Mouse (Mus musculus): ENCODE results near the gene Haao. TPM values are rescaled to one million over a fixed set of nuclear protein-coding genes. Genes with fewer than 3 reads are reported as not detected.

Gene Haao
- polyA plus RNA-seq, 1 experiment from 2014 or later, result 0.10 TPM

DNA sequence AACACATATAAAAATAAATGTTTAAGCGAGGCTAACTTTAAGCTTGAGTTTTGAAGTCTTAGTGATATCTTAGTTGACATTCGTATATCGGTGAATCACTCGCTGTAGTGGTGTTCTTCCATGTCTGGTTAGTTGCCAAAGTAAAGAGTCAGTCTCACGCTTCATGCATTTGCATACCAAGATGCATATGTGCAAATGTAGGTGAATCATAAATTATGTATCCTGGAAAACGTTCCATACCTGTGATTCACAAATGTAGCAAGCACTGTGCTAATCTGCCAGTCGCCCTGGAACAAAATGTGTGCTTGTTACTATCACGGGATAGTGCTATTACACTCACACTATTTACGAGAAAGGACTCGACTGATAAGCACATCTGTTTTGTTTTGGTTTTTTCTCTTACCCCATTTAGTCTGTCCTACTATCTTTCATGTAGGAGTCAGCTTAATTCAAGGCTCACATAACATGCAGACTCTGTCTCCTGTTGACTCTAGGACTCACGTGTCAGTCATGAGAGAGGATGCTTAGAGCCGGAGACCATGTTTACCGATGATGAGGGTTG lies 37.3 kb upstream of the Haao start:
- no peaks in the 10 kb centered on the region for H3K9me3 ChIP-seq
- ATAC-seq (ENCODE audit: low FRiP score, low read depth), result no peak
- H3K27ac ChIP-seq (replicated peaks), result no peak overlapping the region
- H3K4me1 ChIP-seq (replicated peaks), result peaks cover 10% of the 10 kb centered on the region; the same call in 1 of the 2 replicates
- no peaks in the 10 kb centered on the region for H3K27me3 ChIP-seq
- H3K4me2 ChIP-seq, result no peak overlapping the region
- H3K36me3 ChIP-seq, result no peaks in the 10 kb centered on the region
- H3K4me3 ChIP-seq, result no peak overlapping the region
- WGBS, result 92% methylated on average over 13 of the region's 13 CpGs
- H3K9ac ChIP-seq, result no peak overlapping the region

- Histone ChIP-seq H3K4me1 (replicated peaks) (no peaks in the 10 kb centered on the region), H3K36me3 (no peaks in the 10 kb centered on the region), H3K27me3 (no peaks in the 10 kb centered on the region), H3K4me2 (no peak overlapping the region), H3K27ac (replicated peaks) (no peak overlapping the region), H3K4me3 (no peak overlapping the region), H3K9me3 (no peaks in the 10 kb centered on the region), H3K9ac (no peak overlapping the region)
- ATAC-seq (ENCODE audit: low FRiP score, low read depth), result no peak
- WGBS, result 95% methylated on average over 2 of the region's 2 CpGs
These were observed 35.0 kb upstream of the Haao start for GRCm38 (mm10) chr17:83882788-83883187.

- 89% methylated on average over 3 of the region's 3 CpGs for WGBS
- Histone ChIP-seq H3K9ac (no peak overlapping the region), H3K9me3 (no peaks in the 10 kb centered on the region), H3K27ac (replicated peaks) (no peak overlapping the region), H3K4me3 (no peak overlapping the region), H3K4me2 (no peak overlapping the region), H3K36me3 (no peaks in the 10 kb centered on the region), H3K4me1 (replicated peaks) (no peaks in the 10 kb centered on the region), H3K27me3 (no peaks in the 10 kb centered on the region)
- ATAC-seq (ENCODE audit: low FRiP score, low read depth), result no peak
These were observed 33.3 kb upstream of the Haao start for GRCm38 (mm10) chr17:83881071-83881470.

DNA sequence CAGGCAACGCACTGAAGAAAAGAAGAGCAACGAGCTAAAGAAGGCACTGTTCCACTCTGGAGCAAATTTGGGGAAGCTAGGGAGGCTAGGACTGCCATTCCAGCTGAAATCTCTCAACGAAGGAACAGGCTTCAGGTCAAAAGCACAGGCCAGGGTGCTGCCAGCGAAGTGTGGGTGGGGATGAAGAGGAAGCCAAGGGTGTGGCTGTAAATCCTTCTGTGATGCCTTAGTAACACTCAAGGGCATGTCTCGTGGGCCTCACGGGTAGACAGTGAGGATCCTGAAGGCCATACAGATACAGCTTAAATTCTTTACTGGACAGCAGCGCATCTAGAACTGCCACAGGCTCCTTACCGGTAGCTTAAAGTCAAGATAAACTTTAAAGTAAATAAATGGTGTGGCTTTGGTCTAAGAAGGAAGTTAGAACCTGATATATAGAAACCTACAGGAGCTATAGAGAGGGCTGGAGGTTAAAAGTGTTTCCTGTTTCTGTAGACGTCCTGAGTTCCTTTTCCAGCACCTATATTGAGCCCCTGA lies 32.5 kb upstream of the Haao start:
- no peaks in the 10 kb centered on the region for H3K27me3 ChIP-seq
- no peak overlapping the region for H3K27ac ChIP-seq (replicated peaks)
- no peak overlapping the region for H3K4me2 ChIP-seq
- H3K9me3 ChIP-seq, result no peaks in the 10 kb centered on the region
- H3K9ac ChIP-seq, result no peak overlapping the region
- H3K4me1 ChIP-seq (replicated peaks), result no peaks in the 10 kb centered on the region
- H3K36me3 ChIP-seq, result no peaks in the 10 kb centered on the region
- 85% methylated on average over 9 of the region's 9 CpGs for WGBS
- H3K4me3 ChIP-seq, result no peak overlapping the region
- no peak for ATAC-seq (ENCODE audit: low FRiP score, low read depth)

GRCm38 (mm10) chr17:83879631-83880030 lies 31.9 kb upstream of the Haao start:
- Histone ChIP-seq H3K4me3 (no peak overlapping the region), H3K9ac (no peak overlapping the region), H3K27me3 (no peaks in the 10 kb centered on the region), H3K9me3 (no peaks in the 10 kb centered on the region), H3K27ac (replicated peaks) (no peak overlapping the region), H3K4me1 (replicated peaks) (no peaks in the 10 kb centered on the region), H3K36me3 (no peaks in the 10 kb centered on the region), H3K4me2 (no peak overlapping the region)
- 93% methylated on average over 6 of the region's 6 CpGs for WGBS
- ATAC-seq (ENCODE audit: low FRiP score, low read depth), result no peak

DNA sequence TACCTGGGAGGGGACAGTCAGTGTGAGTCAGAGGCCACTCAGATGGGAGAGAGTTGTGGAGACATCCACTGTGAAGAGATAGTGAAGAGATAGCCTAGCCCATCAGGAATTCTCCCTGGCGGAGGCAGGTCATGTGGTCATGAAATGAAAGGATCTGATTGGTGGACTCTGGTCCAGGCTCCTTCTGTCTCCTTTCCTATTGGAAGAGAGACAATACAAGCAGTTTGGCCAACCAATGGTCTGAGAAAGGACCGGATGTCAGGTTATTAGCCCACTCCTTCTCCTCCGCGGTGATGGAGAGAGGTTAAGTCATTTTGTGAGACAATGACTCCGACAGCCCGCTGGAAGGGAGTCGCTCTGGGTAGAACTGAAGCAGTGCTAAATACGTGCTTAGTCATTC lies 26.8 kb upstream of the Haao start:
- no peaks in the 10 kb centered on the region for H3K27me3 ChIP-seq
- H3K36me3 ChIP-seq, result no peaks in the 10 kb centered on the region
- H3K4me2 ChIP-seq, result no peak overlapping the region
- no peak overlapping the region for H3K27ac ChIP-seq (replicated peaks)
- H3K9me3 ChIP-seq, result no peaks in the 10 kb centered on the region
- H3K4me3 ChIP-seq, result no peak overlapping the region
- no peak for ATAC-seq (ENCODE audit: low FRiP score, low read depth)
- no peak overlapping the region for H3K9ac ChIP-seq
- H3K4me1 ChIP-seq (replicated peaks), result no peaks in the 10 kb centered on the region
- WGBS, result 77% methylated on average over 8 of the region's 8 CpGs

DNA sequence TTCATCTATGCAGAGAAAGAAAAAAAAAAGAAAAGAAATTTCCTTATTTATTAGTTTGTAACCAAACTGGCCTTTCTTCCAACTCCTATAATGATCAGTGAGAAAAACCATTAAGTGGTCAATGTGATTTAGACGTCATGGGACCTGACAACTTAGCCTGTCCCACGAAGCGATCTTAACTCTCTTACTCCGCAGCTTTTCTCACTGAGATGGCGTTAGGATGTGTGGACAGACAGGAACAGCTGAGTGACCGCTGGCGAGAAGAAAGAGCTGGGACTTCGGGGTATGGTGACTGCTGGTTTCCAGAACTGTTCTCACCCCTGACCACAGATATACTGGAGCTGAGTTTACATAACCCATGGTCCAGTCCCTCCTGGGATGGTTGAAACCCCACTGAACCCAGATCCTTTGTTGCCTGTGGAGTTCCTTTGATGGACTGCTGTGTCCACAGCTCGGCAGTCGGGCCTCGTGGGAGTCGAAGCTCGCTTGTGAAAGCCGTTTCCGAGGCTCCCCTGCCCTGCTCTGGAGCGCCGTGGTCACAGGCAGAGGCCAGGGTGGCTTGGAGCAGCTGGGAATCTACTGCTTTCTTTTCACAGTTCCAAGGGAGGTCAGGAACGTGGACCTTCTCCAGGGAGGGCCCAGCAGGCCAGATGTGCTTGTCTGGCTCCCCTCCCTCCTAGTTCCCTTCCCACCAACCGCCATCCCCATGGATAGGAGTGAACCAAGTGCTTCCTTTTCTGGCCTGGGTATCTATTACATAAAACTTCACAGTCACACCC lies 25.8 kb upstream of the Haao start:
- Histone ChIP-seq H3K27ac (replicated peaks) (no peak overlapping the region), H3K27me3 (no peaks in the 10 kb centered on the region), H3K4me3 (no peak overlapping the region), H3K9me3 (no peaks in the 10 kb centered on the region), H3K36me3 (no peaks in the 10 kb centered on the region), H3K4me2 (peak overlapping the region; percentile 41), H3K9ac (no peak overlapping the region), H3K4me1 (replicated peaks) (no peaks in the 10 kb centered on the region)
- 64% methylated on average over 19 of the region's 19 CpGs for WGBS
- no peak for ATAC-seq (ENCODE audit: low FRiP score, low read depth)

GRCm38 (mm10) chr17:83872806-83873348 lies 25.1 kb upstream of the Haao start:
- 23% methylated on average over 14 of the region's 14 CpGs for WGBS
- no peak overlapping the region for H3K9ac ChIP-seq
- H3K4me3 ChIP-seq, result no peak overlapping the region
- H3K27ac ChIP-seq (replicated peaks), result no peak overlapping the region
- H3K36me3 ChIP-seq, result no peaks in the 10 kb centered on the region
- no peaks in the 10 kb centered on the region for H3K4me1 ChIP-seq (replicated peaks)
- ATAC-seq (ENCODE audit: low FRiP score, low read depth), result peak; percentile 64; the same call in 1 of the 2 replicates
- H3K27me3 ChIP-seq, result no peaks in the 10 kb centered on the region
- peak overlapping the region; percentile 41 for H3K4me2 ChIP-seq
- no peaks in the 10 kb centered on the region for H3K9me3 ChIP-seq

DNA sequence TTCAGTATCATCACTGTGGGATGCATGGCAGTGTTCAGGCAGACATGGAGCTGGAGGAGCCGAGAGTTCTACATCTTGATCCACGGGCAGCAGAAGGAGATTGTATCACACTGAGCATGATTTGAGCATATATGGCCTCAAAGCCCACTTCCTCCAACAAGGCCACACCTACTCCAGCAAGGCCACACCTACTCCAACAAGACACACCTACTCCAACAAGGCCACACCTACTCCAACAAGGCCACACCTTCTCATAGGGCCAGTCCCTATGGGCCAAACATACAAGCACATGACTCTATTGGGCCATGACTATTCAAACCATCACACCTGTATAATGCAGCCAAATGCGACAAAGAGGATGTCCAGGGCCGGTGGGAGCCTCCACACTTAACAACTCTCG lies 23.6 kb upstream of the Haao start:
- WGBS, result 95% methylated on average over 5 of the region's 5 CpGs
- H3K36me3 ChIP-seq, result no peaks in the 10 kb centered on the region
- no peak overlapping the region for H3K4me2 ChIP-seq
- no peaks in the 10 kb centered on the region for H3K4me1 ChIP-seq (replicated peaks)
- H3K27me3 ChIP-seq, result no peaks in the 10 kb centered on the region
- H3K9ac ChIP-seq, result no peak overlapping the region
- H3K4me3 ChIP-seq, result no peak overlapping the region
- H3K27ac ChIP-seq (replicated peaks), result no peak overlapping the region
- no peaks in the 10 kb centered on the region for H3K9me3 ChIP-seq
- ATAC-seq (ENCODE audit: low FRiP score, low read depth), result no peak

DNA sequence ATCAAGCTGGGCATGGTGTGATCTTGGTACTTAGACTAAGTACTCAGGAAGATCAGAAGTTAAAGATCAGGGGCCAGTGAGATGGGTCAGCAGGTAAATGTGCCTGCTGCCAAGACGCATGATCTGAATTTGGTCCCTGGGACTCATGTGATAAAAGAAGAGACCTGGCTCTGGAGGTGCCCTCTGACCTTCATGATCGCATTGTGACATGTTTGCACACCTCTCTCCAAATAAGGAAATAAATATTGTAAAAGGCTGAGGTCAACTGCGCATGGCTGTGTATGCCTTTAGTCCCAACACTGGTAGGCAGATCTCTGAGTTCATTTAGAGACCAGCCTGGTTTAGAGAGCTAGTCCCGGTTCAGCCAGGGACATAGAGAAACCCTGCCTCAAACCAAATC lies 22.6 kb upstream of the Haao start:
- H3K9me3 ChIP-seq, result no peaks in the 10 kb centered on the region
- no peak overlapping the region for H3K4me2 ChIP-seq
- no peak for ATAC-seq (ENCODE audit: low FRiP score, low read depth)
- H3K27me3 ChIP-seq, result no peaks in the 10 kb centered on the region
- H3K4me1 ChIP-seq (replicated peaks), result no peaks in the 10 kb centered on the region
- no peaks in the 10 kb centered on the region for H3K36me3 ChIP-seq
- no peak overlapping the region for H3K4me3 ChIP-seq
- no peak overlapping the region for H3K9ac ChIP-seq
- H3K27ac ChIP-seq (replicated peaks), result no peak overlapping the region
- 92% methylated on average over 4 of the region's 4 CpGs for WGBS

DNA sequence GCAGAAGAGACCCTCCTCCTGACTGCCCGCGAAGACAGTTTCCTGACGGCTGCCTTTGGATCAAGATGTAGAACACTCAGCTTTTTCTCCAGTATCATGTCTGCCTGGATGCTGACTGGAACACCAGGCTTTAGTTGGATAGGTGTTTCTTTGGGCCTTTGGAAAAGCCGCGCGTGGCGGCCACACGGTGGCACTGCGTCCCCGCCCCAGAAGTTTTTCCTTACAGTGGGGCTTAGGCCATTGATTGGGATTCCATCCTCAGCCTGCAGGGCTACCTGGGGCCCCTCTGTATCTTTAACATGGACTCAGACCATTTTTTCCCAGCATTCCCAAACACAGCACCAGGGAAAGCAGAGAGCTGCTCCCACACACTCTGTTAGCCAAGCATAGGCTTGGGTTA lies 18.8 kb upstream of the Haao start:
- H3K9me3 ChIP-seq, result no peaks in the 10 kb centered on the region
- no peak overlapping the region for H3K4me3 ChIP-seq
- no peak overlapping the region for H3K4me2 ChIP-seq
- no peak overlapping the region for H3K27ac ChIP-seq (replicated peaks)
- 22% methylated on average over 10 of the region's 10 CpGs for WGBS
- ATAC-seq (ENCODE audit: low FRiP score, low read depth), result no peak
- H3K4me1 ChIP-seq (replicated peaks), result peaks cover 9% of the 10 kb centered on the region
- H3K9ac ChIP-seq, result no peak overlapping the region
- H3K36me3 ChIP-seq, result no peaks in the 10 kb centered on the region
- no peaks in the 10 kb centered on the region for H3K27me3 ChIP-seq

- WGBS, result 75% methylated on average over 7 of the region's 7 CpGs
These were observed 17.6 kb upstream of the Haao start for GRCm38 (mm10) chr17:83865366-83865765.

More at GRCm38 (mm10) chr17:83865366-83865765, 17.6 kb upstream of the Haao start:
- H3K9me3 ChIP-seq, result no peaks in the 10 kb centered on the region
- peaks cover 9% of the 10 kb centered on the region for H3K4me1 ChIP-seq (replicated peaks)
- H3K9ac ChIP-seq, result no peak overlapping the region
- ATAC-seq (ENCODE audit: low FRiP score, low read depth), result no peak
- no peaks in the 10 kb centered on the region for H3K36me3 ChIP-seq
- H3K27me3 ChIP-seq, result no peaks in the 10 kb centered on the region
- H3K4me2 ChIP-seq, result no peak overlapping the region
- H3K4me3 ChIP-seq, result no peak overlapping the region
- no peak overlapping the region for H3K27ac ChIP-seq (replicated peaks)

Measured in hindbrain, embryonic 15.5 days (tissue).